Mouse (Mus musculus) MEL (cell line): ENCODE data around the gene Pyy. TPM values are rescaled to one million over a fixed set of nuclear protein-coding genes. Genes with fewer than 3 reads are reported as not detected.

Experiments
- DNase-seq: peaks from one replicate; pipeline ENCODE4 v3.0.0; 2011; ENCODE audit warnings: low read depth, low spot score
- H3K27ac ChIP-seq: 2 replicates; pipeline ENCODE4 v1.5.1; 2012; ENCODE audit warnings: low read depth, mild to moderate bottlenecking, control low read depth, low read length, moderate library complexity; ENCODE audit not compliant: control insufficient read depth
- H3K27me3 ChIP-seq, 2 experiments: fragments of 150-350 bp in 1 of 2; sonication (generic) in 1 of 2; 2 replicates each; pipeline ENCODE4 v1.6.1; 2012; ENCODE audit warnings: low read length in 2 of 2, mild to moderate bottlenecking in 2 of 2, improper control_type of control experiment in 1 of 2, moderate library complexity in 1 of 2; ENCODE audit not compliant: insufficient read depth in 2 of 2, control insufficient read depth in 1 of 2
- H3K36me3 ChIP-seq, 2 experiments: 2 replicates each; pipeline ENCODE4 v1.6.1; 2012 to 2014; ENCODE audit warnings: low read length in 2 of 2, improper control_type of control experiment in 1 of 2, inconsistent platforms in 1 of 2, mild to moderate bottlenecking in 1 of 2; ENCODE audit not compliant: insufficient read depth in 2 of 2, control insufficient read depth in 1 of 2
- H3K4me1 ChIP-seq, 2 experiments: fragments of 150-350 bp in 1 of 2; sonication (generic) in 1 of 2; 2 replicates each; pipeline ENCODE4 v1.6.1; 2012; ENCODE audit warnings: low read length in 2 of 2, improper control_type of control experiment in 1 of 2, mild to moderate bottlenecking in 1 of 2; ENCODE audit not compliant: insufficient read depth in 2 of 2, control insufficient read depth in 1 of 2
- H3K4me3 ChIP-seq, 2 experiments: fragments of 150-350 bp in 1 of 2; sonication (generic) in 1 of 2; 2 replicates each; pipeline ENCODE4 v1.5.1; 2012; ENCODE audit warnings: low read depth in 2 of 2, low read length in 2 of 2, mild to moderate bottlenecking in 2 of 2, moderate library complexity in 2 of 2, control low read depth in 1 of 2, improper control_type of control experiment in 1 of 2; ENCODE audit not compliant: control insufficient read depth in 1 of 2, insufficient read depth in 1 of 2
- H3K79me2 ChIP-seq: 2 replicates; pipeline ENCODE4 v1.6.1; 2012; ENCODE audit warnings: mild to moderate bottlenecking, low read length, moderate library complexity; ENCODE audit not compliant: control insufficient read depth, poor library complexity, insufficient read depth
- H3K9ac ChIP-seq: 2 replicates; pipeline ENCODE4 v1.6.1; 2012; ENCODE audit warnings: low read depth, mild to moderate bottlenecking, control low read depth, low read length, moderate library complexity; ENCODE audit not compliant: control insufficient read depth, poor library complexity, severe bottlenecking
- H3K9me3 ChIP-seq: fragments of 150-350 bp; sonication (generic); replicated peaks from 2 replicates; pipeline ENCODE4 v1.6.1; 2012; ENCODE audit warnings: mild to moderate bottlenecking, low read length, improper control_type of control experiment, moderate library complexity; ENCODE audit not compliant: insufficient read depth
- BHLHE40 ChIP-seq: IDR thresholded peaks from 2 replicates; pipeline ENCODE4 v1.6.1; 2012; ENCODE audit warnings: low read depth, mild to moderate bottlenecking, inconsistent platforms, low read length, improper control_type of control experiment, borderline replicate concordance
- CTCF ChIP-seq, 3 experiments: IDR thresholded peaks in 2 of 3; conservative IDR thresholded peaks in 1 of 3; 2 replicates each; pipeline ENCODE4 v1.5.1; 2011 to 2012; ENCODE audit warnings: low read length in 3 of 3, low read depth in 2 of 3, mild to moderate bottlenecking in 2 of 3, improper control_type of control experiment in 1 of 3, inconsistent platforms in 1 of 3, mixed read lengths in 1 of 3, moderate library complexity in 1 of 3; ENCODE audit not compliant: control insufficient read depth in 1 of 3, insufficient read depth in 1 of 3, poor library complexity in 1 of 3, severe bottlenecking in 1 of 3
- E2F4 ChIP-seq: IDR thresholded peaks from 2 replicates; pipeline ENCODE4 v1.6.1; 2011; ENCODE audit warnings: low read depth, low read length, improper control_type of control experiment, borderline replicate concordance
- ELF1 ChIP-seq: IDR thresholded peaks from 2 replicates; pipeline ENCODE4 v1.6.1; 2014; ENCODE audit warnings: low read depth, mild to moderate bottlenecking, inconsistent platforms, low read length, improper control_type of control experiment, moderate library complexity
- EP300 ChIP-seq, 2 experiments: IDR thresholded peaks; 2 replicates each; pipeline ENCODE4 v1.6.1; 2011; ENCODE audit warnings: improper control_type of control experiment in 2 of 2, low read length in 2 of 2, low read depth in 1 of 2, mild to moderate bottlenecking in 1 of 2
- ETS1 ChIP-seq: IDR thresholded peaks from 2 replicates; pipeline ENCODE4 v1.6.1; 2012; ENCODE audit warnings: low read depth, mild to moderate bottlenecking, inconsistent platforms, low read length, improper control_type of control experiment, moderate library complexity
- GABPA ChIP-seq: IDR thresholded peaks from 2 replicates; pipeline ENCODE4 v1.6.1; 2012; ENCODE audit warnings: low read depth, mild to moderate bottlenecking, inconsistent platforms, low read length, improper control_type of control experiment, moderate library complexity
- GATA1 ChIP-seq: IDR thresholded peaks from 2 replicates; pipeline ENCODE4 v1.6.1; 2011; ENCODE audit warnings: low read depth, low read length, improper control_type of control experiment
- HCFC1 ChIP-seq: IDR thresholded peaks from 2 replicates; pipeline ENCODE4 v1.6.1; 2012; ENCODE audit warnings: low read depth, mild to moderate bottlenecking, inconsistent platforms, low read length, improper control_type of control experiment, moderate library complexity
- KAT2A ChIP-seq: conservative IDR thresholded peaks from 2 replicates; pipeline ENCODE4 v1.6.1; 2012; ENCODE audit warnings: low read depth, low read length, improper control_type of control experiment, inconsistent platforms
- MAFK ChIP-seq: IDR thresholded peaks from 2 replicates; pipeline ENCODE4 v1.6.1; 2011; ENCODE audit warnings: low read depth, mild to moderate bottlenecking, low read length, improper control_type of control experiment, borderline replicate concordance
- MAX ChIP-seq: IDR thresholded peaks from 2 replicates; pipeline ENCODE4 v1.6.1; 2011; ENCODE audit warnings: low read length, improper control_type of control experiment
- MAZ ChIP-seq: IDR thresholded peaks from 2 replicates; pipeline ENCODE4 v1.6.1; 2012; ENCODE audit warnings: low read depth, mild to moderate bottlenecking, inconsistent platforms, low read length, improper control_type of control experiment
- MEF2A ChIP-seq: IDR thresholded peaks from 2 replicates; pipeline ENCODE4 v1.6.1; 2014; ENCODE audit warnings: low read depth, mild to moderate bottlenecking, inconsistent platforms, low read length, improper control_type of control experiment; ENCODE audit not compliant: poor library complexity, insufficient replicate concordance, severe bottlenecking; ENCODE audit errors: extremely low read depth
- MXI1 ChIP-seq: IDR thresholded peaks from 2 replicates; pipeline ENCODE4 v1.6.1; 2011; ENCODE audit warnings: mild to moderate bottlenecking, low read depth, low read length, improper control_type of control experiment
- MYB ChIP-seq: IDR thresholded peaks from 2 replicates; pipeline ENCODE4 v1.6.1; 2011; ENCODE audit warnings: mild to moderate bottlenecking, low read depth, low read length, improper control_type of control experiment
- MYC ChIP-seq: IDR thresholded peaks from 2 replicates; pipeline ENCODE4 v1.6.1; 2011; ENCODE audit warnings: low read depth, mild to moderate bottlenecking, low read length, improper control_type of control experiment, moderate library complexity
- NELFE ChIP-seq: IDR thresholded peaks from 2 replicates; pipeline ENCODE4 v1.6.1; 2011; ENCODE audit warnings: low read depth, low read length, improper control_type of control experiment
- POLR2A ChIP-seq, 2 experiments: IDR thresholded peaks; 2 replicates each; pipeline ENCODE4 v1.6.1; 2011 to 2012; ENCODE audit warnings: low read length in 2 of 2, mild to moderate bottlenecking in 2 of 2, control low read depth in 1 of 2, improper control_type of control experiment in 1 of 2, low read depth in 1 of 2, moderate library complexity in 1 of 2; ENCODE audit not compliant: control insufficient read depth in 1 of 2, insufficient read depth in 1 of 2, poor library complexity in 1 of 2
- POLR2AphosphoS2 ChIP-seq: IDR thresholded peaks from 2 replicates; pipeline ENCODE4 v1.6.1; 2011; ENCODE audit warnings: low read length, improper control_type of control experiment
- POLR2AphosphoS5 ChIP-seq: IDR thresholded peaks from 2 replicates; pipeline ENCODE4 v1.6.1; 2012; ENCODE audit warnings: low read depth, borderline replicate concordance, mild to moderate bottlenecking, inconsistent platforms, low read length, moderate library complexity, mixed read lengths
- SIN3A ChIP-seq: IDR thresholded peaks from 2 replicates; pipeline ENCODE4 v1.6.1; 2012; ENCODE audit warnings: low read length, improper control_type of control experiment, inconsistent platforms
- TAL1 ChIP-seq: IDR thresholded peaks from 2 replicates; pipeline ENCODE4 v1.6.1; 2012; ENCODE audit warnings: mild to moderate bottlenecking, inconsistent platforms, low read length, moderate library complexity, mixed read lengths
- TBP ChIP-seq: IDR thresholded peaks from 2 replicates; pipeline ENCODE4 v1.8.0; 2011; ENCODE audit warnings: low read depth, low read length, improper control_type of control experiment
- TCF12 ChIP-seq: IDR thresholded peaks from 2 replicates; pipeline ENCODE4 v1.6.1; 2014; ENCODE audit warnings: low read depth, mild to moderate bottlenecking, inconsistent platforms, low read length, improper control_type of control experiment, moderate library complexity
- UBTF ChIP-seq: IDR thresholded peaks from 2 replicates; pipeline ENCODE4 v1.6.1; 2012; ENCODE audit warnings: low read depth, mild to moderate bottlenecking, inconsistent platforms, low read length, improper control_type of control experiment, moderate library complexity, borderline replicate concordance; ENCODE audit not compliant: insufficient read depth
- USF1 ChIP-seq: IDR thresholded peaks from 2 replicates; pipeline ENCODE4 v1.6.1; 2014; ENCODE audit warnings: low read depth, mild to moderate bottlenecking, inconsistent platforms, low read length, improper control_type of control experiment, moderate library complexity
- ZMIZ1 ChIP-seq: IDR thresholded peaks from 2 replicates; pipeline ENCODE4 v1.6.1; 2012; ENCODE audit warnings: low read depth, mild to moderate bottlenecking, inconsistent platforms, low read length, improper control_type of control experiment, moderate library complexity
- polyA plus RNA-seq, 2 experiments: library from polyadenylated mRNA; stranded (reverse) in 1 of 2; unstranded in 1 of 2; fragments of >175 nt in 1 of 2; fragments of >200 nt in 1 of 2; gene quantifications; 2 replicates each; pipeline versions ENCODE4 v1.2.1 to v1.2.4; 2012; ENCODE audit warnings: low replicate concordance in 2 of 2, low read depth in 1 of 2; ENCODE audit not compliant: insufficient read length in 2 of 2, insufficient read depth in 1 of 2, missing spikeins in 1 of 2
- total RNA-seq: library from RNA; depleted of rRNA; stranded (reverse); fragments of 300-350 nt; gene quantifications from 2 replicates; pipeline ENCODE4 v1.2.3, GENCODE M21; 2012

Gene Pyy
- total and polyA plus RNA-seq, 3 experiments, result not detected

DNA sequence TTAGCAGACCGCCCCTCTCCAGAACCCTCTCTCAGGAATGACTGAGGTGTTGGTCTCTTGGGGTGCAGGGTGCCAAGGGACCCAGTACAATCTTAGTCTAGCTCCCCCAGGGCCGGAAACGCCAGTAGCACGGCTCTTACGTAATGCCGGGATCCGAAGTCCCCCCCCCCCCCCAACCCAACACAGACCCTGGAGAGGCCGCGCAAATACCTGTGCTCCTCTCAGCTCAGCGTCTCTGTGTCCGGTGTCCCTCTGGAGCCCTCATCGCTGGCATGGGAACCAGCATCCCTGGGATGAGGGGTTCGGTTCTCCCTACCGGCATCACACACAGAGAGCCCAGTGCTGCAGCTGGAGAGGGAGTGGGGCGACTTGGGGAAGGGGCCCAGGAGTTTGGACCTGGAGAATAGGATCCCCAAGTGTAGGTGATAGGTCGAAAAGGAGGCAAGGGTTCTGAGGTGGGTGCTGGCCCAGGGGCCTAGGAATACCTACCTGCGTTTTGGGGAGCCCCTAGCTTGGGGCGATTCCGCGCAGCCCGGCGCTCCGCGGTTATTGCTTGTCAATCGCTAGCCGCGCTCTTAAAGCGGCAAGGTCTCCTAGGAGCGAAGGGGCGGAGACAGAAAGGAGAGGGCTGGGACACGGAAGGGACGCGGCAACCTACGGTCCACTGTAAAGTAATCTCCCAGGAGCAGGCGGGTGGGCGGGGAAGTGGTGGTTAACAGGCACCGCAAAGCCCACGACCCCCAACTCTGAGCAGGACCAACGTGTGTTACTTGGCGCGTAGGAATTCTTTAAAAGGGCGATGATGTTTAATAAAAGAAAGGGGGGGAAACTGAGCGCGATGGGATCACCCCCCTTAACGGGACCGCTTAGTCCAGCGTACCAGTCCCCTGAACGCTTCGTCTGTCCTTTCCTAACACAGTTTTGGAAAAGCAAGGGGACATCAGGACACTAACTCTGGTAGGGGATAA, 19.4 kb downstream of the Pyy start, which contains the start of gene Mpp2 (continued):
- TF ChIP-seq MEF2A, result no peak
- TF ChIP-seq TAL1, result peak; percentile 86
- TF ChIP-seq USF1, result peak; percentile 18; the same call in 1 of the 2 replicates
- no peak; the same call in 1 of the 2 replicates for TF ChIP-seq MAZ
- TF ChIP-seq, all 39 proteins: peak for 15

DNA sequence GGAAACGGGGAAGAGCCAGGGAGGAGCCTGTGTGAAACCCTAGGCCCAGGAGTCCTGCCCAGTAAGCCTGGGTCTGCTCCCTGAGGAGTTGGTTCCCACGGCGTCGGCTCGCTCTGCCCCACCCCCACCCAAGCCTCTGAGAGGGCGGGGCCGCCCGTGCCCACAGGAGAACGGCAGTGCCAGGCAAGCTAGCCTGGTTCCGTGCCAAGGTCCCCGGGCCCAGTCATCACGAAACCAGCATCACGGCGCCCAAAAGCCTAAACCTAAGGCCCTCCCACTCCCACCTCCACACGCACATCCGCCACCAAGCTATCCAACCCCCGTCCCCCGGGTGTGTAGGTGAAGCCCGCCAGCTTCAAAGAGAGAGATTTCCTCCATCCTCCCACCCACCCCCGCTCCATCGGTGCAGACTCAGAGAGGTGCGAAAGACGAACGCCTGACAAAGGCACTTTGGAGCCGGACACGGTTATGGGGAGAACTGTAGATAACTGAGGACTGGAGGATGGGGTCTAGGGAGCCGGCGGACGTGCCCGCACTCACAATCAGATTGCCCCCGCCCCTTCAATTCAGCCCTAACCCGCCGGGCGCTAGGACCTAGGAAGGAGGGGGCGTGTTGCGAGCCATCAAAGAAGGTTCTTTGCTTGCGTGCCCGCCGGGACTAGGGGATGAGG, 20.4 kb downstream of the Pyy start:
- peak; percentile 93 for DNase-seq
- Histone ChIP-seq H3K9ac (peak overlapping the region; percentile 76), H3K4me1 (peaks cover 5 to 12% of the 10 kb centered on the region in 2 experiments; a peak in 3 of 4 replicates), H3K4me3 (peak overlapping the region; percentile 57 to 75), H3K27ac (peak overlapping the region; percentile 43), H3K9me3 (no peaks in the 10 kb centered on the region), H3K79me2 (peaks cover 2% of the 10 kb centered on the region; the same call in 1 of the 2 replicates), H3K36me3 (peaks cover 0 to 10% of the 10 kb centered on the region in 2 experiments; a peak in 2 of 4 replicates), H3K27me3 (no peaks in the 10 kb centered on the region)
- TF ChIP-seq MAX, result peak; percentile 52
- TF ChIP-seq ELF1, result peak; percentile 24; the same call in 1 of the 2 replicates
- TF ChIP-seq GABPA, result no peak
- peak in 1 of 2 experiments; percentile 54; a peak in 1 of 4 replicates for TF ChIP-seq POLR2A (IDR thresholded peaks at IDR 0.05; ENCODE audit: control insufficient read depth in 1 of 2, insufficient read depth in 1 of 2, low read depth in 1 of 2, low read length in 2 of 2, poor library complexity in 1 of 2)
- TF ChIP-seq MYC, result no peak
- peak; percentile 74 for TF ChIP-seq MXI1
- TF ChIP-seq CTCF (IDR thresholded peaks at IDR 0.05 in 2 of 3, conservative IDR thresholded peaks at IDR 0.05 in 1 of 3; ENCODE audit: control insufficient read depth in 1 of 3, insufficient read depth in 1 of 3, low read depth in 2 of 3, low read length in 3 of 3, poor library complexity in 1 of 3, severe bottlenecking in 1 of 3), result peak in 1 of 3 experiments; percentile 11; a peak in 1 of 6 replicates
- TF ChIP-seq GATA1, result no peak
- no peak for TF ChIP-seq E2F4
- no peak; a peak in 1 of 4 replicates for TF ChIP-seq EP300 (IDR thresholded peaks at IDR 0.05; ENCODE audit: low read depth in 1 of 2, low read length in 2 of 2)
- no peak for TF ChIP-seq KAT2A
- no peak for TF ChIP-seq USF1
- TF ChIP-seq ETS1, result peak; percentile 60; the same call in 1 of the 2 replicates
- TF ChIP-seq NELFE, result no peak
- TF ChIP-seq TCF12, result no peak
- peak; percentile 98 for TF ChIP-seq SIN3A
- TF ChIP-seq MYB, result no peak
- no peak for TF ChIP-seq ZMIZ1
- TF ChIP-seq HCFC1, result peak; percentile 79
- TF ChIP-seq MAFK, result no peak
- TF ChIP-seq UBTF, result 0 out of 2 replicates have a peak, but pooled peaks have one; percentile 76
- TF ChIP-seq TBP, result 0 out of 2 replicates have a peak, but pooled peaks have one; percentile 21
- peak; percentile 34; the same call in 1 of the 2 replicates for TF ChIP-seq BHLHE40
- peak; percentile 100 for TF ChIP-seq MAZ
- TF ChIP-seq POLR2AphosphoS5, result no peak
- TF ChIP-seq POLR2AphosphoS2, result no peak
